Mouse (Mus musculus): ENCODE measurements around the gene Gdf9.

DNA sequence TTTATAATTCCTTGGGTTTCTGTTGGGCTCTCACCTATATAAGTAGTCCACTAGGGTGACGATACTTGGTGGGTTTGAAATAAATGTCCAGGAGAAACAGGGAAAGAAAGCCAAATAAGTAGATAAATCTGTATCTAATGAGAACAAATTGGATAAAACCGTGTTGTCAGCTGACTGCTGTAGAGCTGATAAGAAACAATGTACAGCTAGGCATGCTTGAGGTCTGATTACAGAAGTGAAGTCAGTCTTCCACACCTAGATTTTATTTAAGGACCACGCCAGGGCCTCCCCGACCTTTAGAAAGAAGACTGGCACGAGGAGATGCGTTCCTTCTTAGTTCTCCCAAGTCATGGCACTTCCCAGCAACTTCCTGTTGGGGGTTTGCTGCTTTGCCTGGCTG, 2.2 kb downstream of the Gdf9 start:
- no peak; the same call in 1 of the 2 replicates for TF ChIP-seq GATA1 (IDR thresholded peaks at IDR 0.05; ENCODE audit: low read length)
- TF ChIP-seq TAL1 (IDR thresholded peaks at IDR 0.05; ENCODE audit: low read length) = no peak

All from erythroblast, embryonic 14.5 days (primary cell).